Mouse (Mus musculus) hindbrain, postnatal 0 days (tissue): Measurements from ENCODE around the gene Hist1h2bg. TPM values are rescaled to one million over a fixed set of nuclear protein-coding genes. Genes with fewer than 3 reads are reported as not detected.

ENCODE experiments used
- ATAC-seq: fragments of 200-750 bp; cut with Nextera tagmentation; 2 replicates; pipeline ENCODE4 v1.8.0; 2017; ENCODE audit warnings: mild to moderate bottlenecking, moderate TSS enrichment, moderate library complexity
- DNase-seq: peaks from one replicate; pipeline ENCODE4 v3.0.0-alpha.2; 2015; ENCODE audit warnings: low spot score
- H3K27ac ChIP-seq: fragments of 300-500 bp; sonication (generic); 2 replicates; pipeline ENCODE4 v1.5.1; 2014; ENCODE audit warnings: mild to moderate bottlenecking
- H3K27me3 ChIP-seq: fragments of 300-500 bp; sonication (generic); 2 replicates; pipeline ENCODE4 v1.6.1; 2014; ENCODE audit warnings: low read length, mixed read lengths; ENCODE audit not compliant: insufficient read depth
- H3K36me3 ChIP-seq: fragments of 300-500 bp; sonication (generic); 2 replicates; pipeline ENCODE4 v1.6.1; 2014; ENCODE audit warnings: low read length, mixed read lengths; ENCODE audit not compliant: insufficient read depth
- H3K4me1 ChIP-seq: fragments of 300-500 bp; sonication (generic); 2 replicates; pipeline ENCODE4 v1.6.1; 2014; ENCODE audit warnings: antibody characterized with exemption, low read length, mixed read lengths; ENCODE audit not compliant: insufficient read depth
- H3K4me2 ChIP-seq: fragments of 300-500 bp; sonication (generic); 2 replicates; pipeline ENCODE4 v1.6.1; 2014; ENCODE audit warnings: low read depth, mild to moderate bottlenecking, low read length, moderate library complexity, mixed read lengths
- H3K4me3 ChIP-seq: fragments of 300-500 bp; sonication (generic); 2 replicates; pipeline ENCODE4 v1.5.1; 2014; ENCODE audit warnings: low read length
- H3K9ac ChIP-seq: fragments of 300-500 bp; sonication (generic); replicated peaks from 2 replicates; pipeline ENCODE4 v1.6.1; 2014; ENCODE audit warnings: mild to moderate bottlenecking, low read length, moderate library complexity, mixed read lengths
- H3K9me3 ChIP-seq: fragments of 300-500 bp; sonication (generic); 2 replicates; pipeline ENCODE4 v1.6.1; 2016; ENCODE audit warnings: low read length, mixed read lengths
- CTCF ChIP-seq: IDR thresholded peaks from 2 replicates; pipeline ENCODE4 v1.5.1; 2016; ENCODE audit warnings: antibody characterized with exemption, control low read depth, low read depth
- WGBS: fragments of 180-500 bp; shearing (Covaris S2); extraction: QIAGEN DNeasy Blood & Tissue Kit; methylation state at CpG from one replicate; pipeline ENCODE4 v1.1.7; 2014; 5-methylcytosine and 5-hydroxymethylcytosine counted together
- polyA plus RNA-seq: library from polyadenylated mRNA; unstranded; fragments of >200 nt; fragmentation: Nextera tagmentation; extraction: Ambion mirVana; gene quantifications from 2 replicates; pipeline ENCODE4 v1.2.1, GENCODE M21; 2015
- total RNA-seq: library from RNA; depleted of rRNA; stranded (reverse); fragments of >200 nt; gene quantifications from 2 replicates; pipeline ENCODE4 v1.2.3, GENCODE M21; 2014

The Hist1h2bg gene
- total and polyA plus RNA-seq, 2 experiments from 2014 or later: 2.6 to 1,151 TPM

DNA sequence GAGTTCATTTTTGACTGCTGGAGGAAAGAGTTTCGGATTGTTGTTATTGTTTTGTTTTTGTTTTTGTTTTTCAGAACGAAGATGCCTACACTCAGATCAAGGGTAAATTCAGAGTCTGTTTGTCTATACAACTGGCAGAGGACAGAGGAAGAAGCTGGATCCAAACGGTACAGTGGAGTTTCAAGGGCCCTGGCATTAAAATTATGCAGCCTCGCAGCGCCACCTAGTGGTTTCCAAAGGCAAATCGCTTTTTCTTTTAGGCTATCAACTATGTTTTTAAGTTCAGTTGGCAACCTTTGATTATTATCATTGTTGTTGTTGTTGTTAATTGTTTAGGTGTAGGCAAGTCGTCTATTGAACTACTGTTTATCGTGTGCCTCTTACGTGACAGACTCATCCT, 26.8 kb downstream of the Hist1h2bg start:
- Histone ChIP-seq H3K4me1 (no peaks in the 10 kb centered on the region), H3K9me3 (no peaks in the 10 kb centered on the region), H3K27ac (no peak overlapping the region), H3K4me2 (no peak overlapping the region), H3K36me3 (no peaks in the 10 kb centered on the region), H3K27me3 (no peaks in the 10 kb centered on the region), H3K9ac (no peak overlapping the region), H3K4me3 (no peak overlapping the region)
- DNase-seq (peak; percentile 84), ATAC-seq (no peak)
- TF ChIP-seq CTCF: peak; percentile 86
- 8% methylated on average over 9 of the region's 9 CpGs for WGBS

DNA sequence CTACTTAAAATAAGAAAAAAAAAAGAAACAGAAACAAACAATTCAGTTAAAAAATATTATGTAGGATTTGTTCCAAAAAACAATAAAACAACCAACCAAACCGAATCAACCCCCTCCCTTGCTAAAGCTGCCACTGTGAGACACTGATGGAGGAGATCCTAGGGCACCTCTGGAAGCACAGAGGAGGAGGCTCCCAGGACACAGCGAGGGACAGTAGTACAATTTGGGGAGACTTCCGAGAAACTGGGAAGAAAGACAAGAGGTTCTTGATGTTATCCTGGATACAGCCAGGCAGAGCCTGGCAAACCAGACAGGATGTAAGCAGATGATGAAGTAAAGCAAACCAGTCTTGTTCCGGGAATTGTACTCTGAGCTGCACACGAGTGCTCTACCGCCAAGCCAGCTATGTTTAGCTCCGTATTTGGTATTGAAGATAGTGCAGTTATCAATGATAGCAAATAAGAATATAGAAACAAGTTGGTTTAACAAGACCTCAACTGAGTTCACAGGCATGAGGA, 32.0 kb downstream of the Hist1h2bg start:
- WGBS: 85% methylated on average over 7 of the region's 7 CpGs
- Histone ChIP-seq H3K9me3 (no peaks in the 10 kb centered on the region), H3K4me2 (no peak overlapping the region), H3K27me3 (no peaks in the 10 kb centered on the region), H3K27ac (no peak overlapping the region), H3K4me3 (no peak overlapping the region), H3K9ac (no peak overlapping the region), H3K36me3 (no peaks in the 10 kb centered on the region), H3K4me1 (no peaks in the 10 kb centered on the region)
- no peak for TF ChIP-seq CTCF
- ATAC-seq (no peak), DNase-seq (no peak)

DNA sequence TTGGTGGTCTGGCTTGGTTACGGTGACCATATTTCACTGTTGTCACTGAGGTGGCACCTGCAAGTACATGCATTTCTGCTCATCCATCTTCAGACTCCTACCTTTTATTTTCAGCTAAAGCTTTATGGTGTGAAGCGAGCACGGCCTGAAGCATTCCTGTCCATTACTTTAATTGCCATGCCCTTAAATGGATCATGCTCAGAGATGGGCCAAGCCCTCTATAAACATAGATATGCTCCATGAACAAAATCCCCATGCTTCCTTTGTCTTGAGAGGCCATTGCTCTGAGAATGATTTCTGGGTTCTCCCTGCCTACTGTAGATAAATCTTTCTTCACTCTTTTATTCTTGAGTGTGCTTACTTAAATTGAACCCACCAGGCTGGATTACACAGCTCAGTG, 33.3 kb downstream of the Hist1h2bg start:
- no peak for TF ChIP-seq CTCF
- ATAC-seq (no peak), DNase-seq (no peak)
- no peak overlapping the region for H3K27ac ChIP-seq
- no peaks in the 10 kb centered on the region for H3K27me3 ChIP-seq
- WGBS: 93% methylated on average over 3 of the region's 3 CpGs
- no peaks in the 10 kb centered on the region for H3K36me3 ChIP-seq
- H3K9me3 ChIP-seq: no peaks in the 10 kb centered on the region
- no peak overlapping the region for H3K4me3 ChIP-seq
- no peak overlapping the region for H3K9ac ChIP-seq
- no peak overlapping the region for H3K4me2 ChIP-seq
- no peaks in the 10 kb centered on the region for H3K4me1 ChIP-seq

DNA sequence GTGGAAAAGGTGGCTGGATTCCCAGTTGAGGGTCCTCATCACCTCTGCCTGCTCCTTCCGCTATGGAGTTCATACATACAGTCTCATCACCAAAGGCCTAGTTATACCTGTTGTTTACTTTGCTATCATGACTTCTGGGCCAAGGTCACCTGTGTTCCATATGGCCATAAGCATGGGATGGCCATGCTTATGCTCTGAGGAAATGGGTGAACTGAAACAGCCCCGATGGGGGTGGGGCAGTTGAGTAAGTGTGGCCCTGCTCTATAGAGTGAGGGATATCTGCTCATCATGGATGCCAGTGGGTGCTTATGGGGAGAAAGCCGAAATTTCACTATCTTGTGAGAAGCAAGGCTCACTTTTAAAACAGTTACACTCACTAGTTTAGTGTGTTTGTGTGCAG, 33.9 kb downstream of the Hist1h2bg start:
- Histone ChIP-seq H3K9me3 (no peaks in the 10 kb centered on the region), H3K27me3 (no peaks in the 10 kb centered on the region), H3K4me3 (no peak overlapping the region), H3K4me2 (no peak overlapping the region), H3K36me3 (no peaks in the 10 kb centered on the region), H3K27ac (no peak overlapping the region), H3K4me1 (no peaks in the 10 kb centered on the region), H3K9ac (no peak overlapping the region)
- TF ChIP-seq CTCF: no peak
- no peak for DNase-seq
- 91% methylated on average over 3 of the region's 3 CpGs for WGBS
- no peak for ATAC-seq

DNA sequence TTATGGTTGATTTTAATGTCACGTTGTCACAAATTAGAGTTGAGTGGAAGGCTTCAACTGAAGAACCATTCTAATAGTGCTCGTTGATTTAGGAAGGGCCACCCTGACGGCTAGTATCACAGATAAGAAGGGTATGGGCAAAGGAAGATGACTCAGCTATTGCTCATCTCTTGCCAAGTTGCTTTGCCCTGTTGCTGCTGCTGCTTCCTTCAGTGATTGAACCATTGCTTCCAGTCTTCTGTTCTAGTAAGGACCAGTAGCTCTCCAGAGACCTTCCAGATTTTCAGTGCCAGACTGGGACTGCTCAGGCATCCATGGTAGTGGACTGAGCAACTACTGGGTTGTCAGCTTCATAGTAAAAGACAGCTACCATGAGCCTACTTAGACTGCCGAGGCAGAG, 38.0 kb downstream of the Hist1h2bg start:
- no peak for TF ChIP-seq CTCF
- no peak for ATAC-seq
- Histone ChIP-seq H3K4me2 (no peak overlapping the region), H3K27ac (no peak overlapping the region), H3K27me3 (no peaks in the 10 kb centered on the region), H3K4me3 (no peak overlapping the region), H3K9ac (no peak overlapping the region), H3K4me1 (no peaks in the 10 kb centered on the region), H3K9me3 (no peaks in the 10 kb centered on the region), H3K36me3 (no peaks in the 10 kb centered on the region)
- 98% methylated on average over 4 of the region's 4 CpGs for WGBS
- no peak for DNase-seq

DNA sequence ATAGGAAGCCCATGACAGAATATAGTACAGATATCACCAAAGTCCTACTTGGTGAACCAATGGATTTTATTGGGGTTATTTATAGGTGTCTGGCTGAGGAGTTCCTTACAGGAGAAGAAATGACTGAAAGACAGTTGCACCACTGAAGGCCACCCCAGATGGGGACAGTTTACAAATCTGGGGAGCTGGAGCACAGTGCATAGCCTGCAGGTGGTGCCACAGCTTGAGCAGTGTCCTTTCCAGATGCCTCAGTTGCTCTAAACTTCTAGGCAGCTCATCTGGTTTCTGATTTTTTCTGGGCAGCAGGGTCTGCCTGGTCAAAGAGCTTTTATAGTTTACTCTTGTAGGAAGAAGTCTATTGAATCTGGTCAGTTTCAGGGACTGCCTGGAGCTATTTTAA, 38.6 kb downstream of the Hist1h2bg start:
- no peak overlapping the region for H3K27ac ChIP-seq
- no peak for ATAC-seq
- H3K4me3 ChIP-seq: no peak overlapping the region
- no peak for DNase-seq
- H3K4me1 ChIP-seq: no peaks in the 10 kb centered on the region
- TF ChIP-seq CTCF: no peak
- H3K9me3 ChIP-seq: no peaks in the 10 kb centered on the region
- H3K4me2 ChIP-seq: no peak overlapping the region
- H3K27me3 ChIP-seq: no peaks in the 10 kb centered on the region
- H3K36me3 ChIP-seq: no peaks in the 10 kb centered on the region
- H3K9ac ChIP-seq: no peak overlapping the region

DNA sequence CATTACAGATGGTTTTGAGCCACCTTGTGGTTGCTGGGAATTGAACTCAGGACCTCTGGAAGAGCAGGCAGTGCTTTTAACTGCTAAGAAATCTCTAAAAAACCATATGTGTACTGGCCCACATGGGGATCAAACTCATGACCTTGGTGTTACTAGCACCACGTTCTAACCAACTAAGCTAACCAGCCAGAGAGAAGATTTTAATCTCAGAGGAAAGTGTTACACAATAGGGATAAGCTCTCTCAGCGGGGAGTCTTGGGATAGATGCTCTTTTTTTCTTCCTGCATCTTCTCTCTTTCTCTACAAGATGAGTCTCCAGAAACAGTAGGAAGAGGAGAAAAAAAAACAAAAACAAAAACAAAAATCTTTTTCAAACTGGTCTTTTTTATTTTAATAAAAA, 39.2 kb downstream of the Hist1h2bg start:
- Histone ChIP-seq H3K27me3 (no peaks in the 10 kb centered on the region), H3K27ac (no peak overlapping the region), H3K4me2 (no peak overlapping the region), H3K4me3 (no peak overlapping the region), H3K9me3 (no peaks in the 10 kb centered on the region), H3K36me3 (no peaks in the 10 kb centered on the region), H3K4me1 (no peaks in the 10 kb centered on the region), H3K9ac (no peak overlapping the region)
- DNase-seq (no peak), ATAC-seq (no peak)
- no peak for TF ChIP-seq CTCF
- WGBS: 70% methylated on average over 2 of the region's 2 CpGs

DNA sequence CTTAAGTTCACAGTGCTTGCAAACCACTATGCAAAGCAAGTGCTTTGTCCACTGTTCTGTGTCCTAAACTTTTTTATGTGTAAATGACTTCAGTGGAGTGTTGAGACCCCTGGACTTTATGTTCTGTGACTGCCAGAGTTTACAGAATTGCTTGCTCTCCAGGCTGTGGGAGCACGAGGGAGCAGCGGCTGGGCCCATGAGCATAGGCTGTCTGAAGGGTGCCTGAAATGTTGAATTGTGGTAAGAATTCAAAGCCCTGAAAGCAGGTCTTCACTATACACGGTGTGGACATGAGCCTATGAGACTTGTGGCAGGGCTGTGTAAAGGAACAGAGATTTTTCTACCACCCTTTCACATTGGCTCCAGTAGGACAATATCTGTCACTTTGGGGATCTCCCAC, 40.4 kb downstream of the Hist1h2bg start:
- WGBS: 87% methylated on average over 3 of the region's 3 CpGs
- H3K9me3 ChIP-seq: no peaks in the 10 kb centered on the region
- H3K4me1 ChIP-seq: no peaks in the 10 kb centered on the region
- no peak for TF ChIP-seq CTCF
- DNase-seq: no peak
- no peaks in the 10 kb centered on the region for H3K27me3 ChIP-seq
- no peak overlapping the region for H3K4me3 ChIP-seq
- H3K9ac ChIP-seq: no peak overlapping the region
- ATAC-seq: no peak
- no peaks in the 10 kb centered on the region for H3K36me3 ChIP-seq
- no peak overlapping the region for H3K4me2 ChIP-seq
- no peak overlapping the region for H3K27ac ChIP-seq
